Mouse (Mus musculus) MEL (cell line): Measurements from ENCODE around the gene Vmn2r118. TPM values are rescaled to one million over a fixed set of nuclear protein-coding genes. Genes with fewer than 3 reads are reported as not detected.

Source experiments
- DNase-seq: peaks from one replicate; pipeline ENCODE4 v3.0.0; 2011; ENCODE audit warnings: low read depth, low spot score
- H3K27ac ChIP-seq: 2 replicates; pipeline ENCODE4 v1.5.1; 2012; ENCODE audit warnings: low read depth, mild to moderate bottlenecking, control low read depth, low read length, moderate library complexity; ENCODE audit not compliant: control insufficient read depth
- H3K27me3 ChIP-seq, 2 experiments: fragments of 150-350 bp in 1 of 2; sonication (generic) in 1 of 2; 2 replicates each; pipeline ENCODE4 v1.6.1; 2012; ENCODE audit warnings: low read length in 2 of 2, mild to moderate bottlenecking in 2 of 2, improper control_type of control experiment in 1 of 2, moderate library complexity in 1 of 2; ENCODE audit not compliant: insufficient read depth in 2 of 2, control insufficient read depth in 1 of 2
- H3K36me3 ChIP-seq, 2 experiments: 2 replicates each; pipeline ENCODE4 v1.6.1; 2012 to 2014; ENCODE audit warnings: low read length in 2 of 2, improper control_type of control experiment in 1 of 2, inconsistent platforms in 1 of 2, mild to moderate bottlenecking in 1 of 2; ENCODE audit not compliant: insufficient read depth in 2 of 2, control insufficient read depth in 1 of 2
- H3K4me1 ChIP-seq, 2 experiments: fragments of 150-350 bp in 1 of 2; sonication (generic) in 1 of 2; 2 replicates each; pipeline ENCODE4 v1.6.1; 2012; ENCODE audit warnings: low read length in 2 of 2, improper control_type of control experiment in 1 of 2, mild to moderate bottlenecking in 1 of 2; ENCODE audit not compliant: insufficient read depth in 2 of 2, control insufficient read depth in 1 of 2
- H3K4me3 ChIP-seq, 2 experiments: fragments of 150-350 bp in 1 of 2; sonication (generic) in 1 of 2; 2 replicates each; pipeline ENCODE4 v1.5.1; 2012; ENCODE audit warnings: low read depth in 2 of 2, low read length in 2 of 2, mild to moderate bottlenecking in 2 of 2, moderate library complexity in 2 of 2, control low read depth in 1 of 2, improper control_type of control experiment in 1 of 2; ENCODE audit not compliant: control insufficient read depth in 1 of 2, insufficient read depth in 1 of 2
- H3K79me2 ChIP-seq: 2 replicates; pipeline ENCODE4 v1.6.1; 2012; ENCODE audit warnings: mild to moderate bottlenecking, low read length, moderate library complexity; ENCODE audit not compliant: control insufficient read depth, poor library complexity, insufficient read depth
- H3K9ac ChIP-seq: 2 replicates; pipeline ENCODE4 v1.6.1; 2012; ENCODE audit warnings: low read depth, mild to moderate bottlenecking, control low read depth, low read length, moderate library complexity; ENCODE audit not compliant: control insufficient read depth, poor library complexity, severe bottlenecking
- H3K9me3 ChIP-seq: fragments of 150-350 bp; sonication (generic); replicated peaks from 2 replicates; pipeline ENCODE4 v1.6.1; 2012; ENCODE audit warnings: mild to moderate bottlenecking, low read length, improper control_type of control experiment, moderate library complexity; ENCODE audit not compliant: insufficient read depth
- E2F4 ChIP-seq: IDR thresholded peaks from 2 replicates; pipeline ENCODE4 v1.6.1; 2011; ENCODE audit warnings: low read depth, low read length, improper control_type of control experiment, borderline replicate concordance
- ELF1 ChIP-seq: IDR thresholded peaks from 2 replicates; pipeline ENCODE4 v1.6.1; 2014; ENCODE audit warnings: low read depth, mild to moderate bottlenecking, inconsistent platforms, low read length, improper control_type of control experiment, moderate library complexity
- EP300 ChIP-seq, 2 experiments: IDR thresholded peaks; 2 replicates each; pipeline ENCODE4 v1.6.1; 2011; ENCODE audit warnings: improper control_type of control experiment in 2 of 2, low read length in 2 of 2, low read depth in 1 of 2, mild to moderate bottlenecking in 1 of 2
- ETS1 ChIP-seq: IDR thresholded peaks from 2 replicates; pipeline ENCODE4 v1.6.1; 2012; ENCODE audit warnings: low read depth, mild to moderate bottlenecking, inconsistent platforms, low read length, improper control_type of control experiment, moderate library complexity
- GABPA ChIP-seq: IDR thresholded peaks from 2 replicates; pipeline ENCODE4 v1.6.1; 2012; ENCODE audit warnings: low read depth, mild to moderate bottlenecking, inconsistent platforms, low read length, improper control_type of control experiment, moderate library complexity
- JUND ChIP-seq: IDR thresholded peaks from 2 replicates; pipeline ENCODE4 v1.6.1; 2011; ENCODE audit warnings: low read depth, mild to moderate bottlenecking, improper control_type of control experiment, low read length
- KAT2A ChIP-seq: conservative IDR thresholded peaks from 2 replicates; pipeline ENCODE4 v1.6.1; 2012; ENCODE audit warnings: low read depth, low read length, improper control_type of control experiment, inconsistent platforms
- MAFK ChIP-seq: IDR thresholded peaks from 2 replicates; pipeline ENCODE4 v1.6.1; 2011; ENCODE audit warnings: low read depth, mild to moderate bottlenecking, low read length, improper control_type of control experiment, borderline replicate concordance
- MAX ChIP-seq: IDR thresholded peaks from 2 replicates; pipeline ENCODE4 v1.6.1; 2011; ENCODE audit warnings: low read length, improper control_type of control experiment
- MAZ ChIP-seq: IDR thresholded peaks from 2 replicates; pipeline ENCODE4 v1.6.1; 2012; ENCODE audit warnings: low read depth, mild to moderate bottlenecking, inconsistent platforms, low read length, improper control_type of control experiment
- MEF2A ChIP-seq: IDR thresholded peaks from 2 replicates; pipeline ENCODE4 v1.6.1; 2014; ENCODE audit warnings: low read depth, mild to moderate bottlenecking, inconsistent platforms, low read length, improper control_type of control experiment; ENCODE audit not compliant: poor library complexity, insufficient replicate concordance, severe bottlenecking; ENCODE audit errors: extremely low read depth
- NELFE ChIP-seq: IDR thresholded peaks from 2 replicates; pipeline ENCODE4 v1.6.1; 2011; ENCODE audit warnings: low read depth, low read length, improper control_type of control experiment
- SIN3A ChIP-seq: IDR thresholded peaks from 2 replicates; pipeline ENCODE4 v1.6.1; 2012; ENCODE audit warnings: low read length, improper control_type of control experiment, inconsistent platforms
- SMC3 ChIP-seq: IDR thresholded peaks from 2 replicates; pipeline ENCODE4 v1.6.1; 2011; ENCODE audit warnings: low read depth, low read length, improper control_type of control experiment
- TAL1 ChIP-seq: IDR thresholded peaks from 2 replicates; pipeline ENCODE4 v1.6.1; 2012; ENCODE audit warnings: mild to moderate bottlenecking, inconsistent platforms, low read length, moderate library complexity, mixed read lengths
- TBP ChIP-seq: IDR thresholded peaks from 2 replicates; pipeline ENCODE4 v1.8.0; 2011; ENCODE audit warnings: low read depth, low read length, improper control_type of control experiment
- TCF12 ChIP-seq: IDR thresholded peaks from 2 replicates; pipeline ENCODE4 v1.6.1; 2014; ENCODE audit warnings: low read depth, mild to moderate bottlenecking, inconsistent platforms, low read length, improper control_type of control experiment, moderate library complexity
- USF1 ChIP-seq: IDR thresholded peaks from 2 replicates; pipeline ENCODE4 v1.6.1; 2014; ENCODE audit warnings: low read depth, mild to moderate bottlenecking, inconsistent platforms, low read length, improper control_type of control experiment, moderate library complexity
- ZC3H11A ChIP-seq: IDR thresholded peaks from 2 replicates; pipeline ENCODE4 v1.6.1; 2012; ENCODE audit warnings: low read depth, mild to moderate bottlenecking, inconsistent platforms, low read length, improper control_type of control experiment
- ZKSCAN1 ChIP-seq: IDR thresholded peaks from 2 replicates; pipeline ENCODE4 v1.6.1; 2012; ENCODE audit warnings: low read depth, mild to moderate bottlenecking, inconsistent platforms, low read length, improper control_type of control experiment, moderate library complexity
- ZMIZ1 ChIP-seq: IDR thresholded peaks from 2 replicates; pipeline ENCODE4 v1.6.1; 2012; ENCODE audit warnings: low read depth, mild to moderate bottlenecking, inconsistent platforms, low read length, improper control_type of control experiment, moderate library complexity
- ZNF384 ChIP-seq: IDR thresholded peaks from 2 replicates; pipeline ENCODE4 v1.6.1; 2012; ENCODE audit warnings: low read depth, mild to moderate bottlenecking, inconsistent platforms, low read length, improper control_type of control experiment
- polyA plus RNA-seq, 2 experiments: library from polyadenylated mRNA; stranded (reverse) in 1 of 2; unstranded in 1 of 2; fragments of >175 nt in 1 of 2; fragments of >200 nt in 1 of 2; gene quantifications; 2 replicates each; pipeline versions ENCODE4 v1.2.1 to v1.2.4; 2012; ENCODE audit warnings: low replicate concordance in 2 of 2, low read depth in 1 of 2; ENCODE audit not compliant: insufficient read length in 2 of 2, insufficient read depth in 1 of 2, missing spikeins in 1 of 2
- total RNA-seq: library from RNA; depleted of rRNA; stranded (reverse); fragments of 300-350 nt; gene quantifications from 2 replicates; pipeline ENCODE4 v1.2.3, GENCODE M21; 2012; rRNA removed

Vmn2r118 gene
- total and polyA plus RNA-seq, 3 experiments = not detected

- H3K79me2 ChIP-seq = no peaks in the 10 kb centered on the region
- H3K9me3 ChIP-seq = no peaks in the 10 kb centered on the region
- H3K9ac ChIP-seq = no peak overlapping the region
- TF ChIP-seq ELF1 (no peak), TCF12 (no peak), SMC3 (no peak), MAX (no peak), MAFK (no peak), E2F4 (no peak), MAZ (no peak), TAL1 (no peak), USF1 (no peak), ZC3H11A (no peak), SIN3A (no peak), NELFE (no peak), ZMIZ1 (no peak), ZNF384 (no peak), GABPA (no peak), EP300 (IDR thresholded peaks at IDR 0.05; ENCODE audit: low read depth in 1 of 2, low read length in 2 of 2) (no peak), ZKSCAN1 (no peak), KAT2A (no peak), ETS1 (no peak), MEF2A (no peak)
- TF ChIP-seq, all 39 proteins: peak for 0
- no peaks in the 10 kb centered on the region for H3K36me3 ChIP-seq
- no peaks in the 10 kb centered on the region for H3K27me3 ChIP-seq
- no peaks in the 10 kb centered on the region for H3K4me1 ChIP-seq
- no peak overlapping the region for H3K4me3 ChIP-seq
- no peak for DNase-seq
- H3K27ac ChIP-seq = no peak overlapping the region
Observed at GRCm38 (mm10) chr17:55561774-55562173, 63.2 kb downstream of the Vmn2r118 start.

GRCm38 (mm10) chr17:55548476-55548875 lies 76.5 kb downstream of the Vmn2r118 start:
- Histone ChIP-seq H3K4me3 (no peak overlapping the region), H3K27ac (no peak overlapping the region), H3K9me3 (no peaks in the 10 kb centered on the region), H3K9ac (no peak overlapping the region), H3K36me3 (no peaks in the 10 kb centered on the region), H3K27me3 (no peaks in the 10 kb centered on the region), H3K4me1 (no peaks in the 10 kb centered on the region), H3K79me2 (no peaks in the 10 kb centered on the region)
- DNase-seq = no peak
- TF ChIP-seq JUND (no peak), SIN3A (no peak), TBP (no peak)

Other genes with a start within 250 kb of the Vmn2r118 start
- not detected in 2 replicates for gene St6gal2, start 179.8 kb downstream of the Vmn2r118 start, total RNA-seq
- not detected for gene St6gal2, start 179.8 kb downstream of the Vmn2r118 start, polyA plus RNA-seq
- gene Pot1b, start 87.4 kb upstream of the Vmn2r118 start, total RNA-seq = 5.3 and 5.7 TPM in 2 replicates
- 1 to 10 TPM in 1 of 2 experiments, not detected in 1; 6.5 TPM for gene Pot1b, start 87.4 kb upstream of the Vmn2r118 start, polyA plus RNA-seq
- 0.04 TPM in 1 of 2 replicates, not detected in the other for gene Adgre4, start 124.8 kb upstream of the Vmn2r118 start, total RNA-seq
- gene Adgre4, start 124.8 kb upstream of the Vmn2r118 start, polyA plus RNA-seq = not detected